Mouse (Mus musculus): ENCODE data around the gene Ccdc60. TPM values are rescaled to one million over a fixed set of nuclear protein-coding genes. Genes with fewer than 3 reads are reported as not detected.

Gene Ccdc60
- polyA plus RNA-seq, 1 experiment, result not detected

GRCm38 (mm10) chr5:116300984-116301383, 12.2 kb upstream of the Ccdc60 start:
- H3K4me3 ChIP-seq (ENCODE audit: insufficient read depth, low read length), result no peak overlapping the region
- no peak overlapping the region for H3K27ac ChIP-seq (ENCODE audit: insufficient read depth, low read depth, low read length)
- no peaks in the 10 kb centered on the region for H3K4me1 ChIP-seq (ENCODE audit: control insufficient read depth, insufficient read depth, low read length)
- no peak for TF ChIP-seq POLR2A (IDR thresholded peaks at IDR 0.05; ENCODE audit: borderline replicate concordance, low read depth, low read length)
- no peak for TF ChIP-seq CTCF (IDR thresholded peaks at IDR 0.05; ENCODE audit: low read depth, low read length)

GRCm38 (mm10) chr5:116293501-116293900, 4.7 kb upstream of the Ccdc60 start:
- TF ChIP-seq POLR2A (IDR thresholded peaks at IDR 0.05; ENCODE audit: borderline replicate concordance, low read depth, low read length), result no peak
- no peak for TF ChIP-seq CTCF (IDR thresholded peaks at IDR 0.05; ENCODE audit: low read depth, low read length)
- Histone ChIP-seq H3K4me3 (ENCODE audit: insufficient read depth, low read length) (no peak overlapping the region), H3K4me1 (ENCODE audit: control insufficient read depth, insufficient read depth, low read length) (no peaks in the 10 kb centered on the region), H3K27ac (ENCODE audit: insufficient read depth, low read depth, low read length) (no peak overlapping the region)

GRCm38 (mm10) chr5:116290584-116290983, 1.8 kb upstream of the Ccdc60 start:
- no peak overlapping the region for H3K27ac ChIP-seq (ENCODE audit: insufficient read depth, low read depth, low read length)
- TF ChIP-seq CTCF (IDR thresholded peaks at IDR 0.05; ENCODE audit: low read depth, low read length), result no peak
- TF ChIP-seq POLR2A (IDR thresholded peaks at IDR 0.05; ENCODE audit: borderline replicate concordance, low read depth, low read length), result no peak
- no peaks in the 10 kb centered on the region for H3K4me1 ChIP-seq (ENCODE audit: control insufficient read depth, insufficient read depth, low read length)
- no peak overlapping the region for H3K4me3 ChIP-seq (ENCODE audit: insufficient read depth, low read length)

- TF ChIP-seq POLR2A (IDR thresholded peaks at IDR 0.05; ENCODE audit: borderline replicate concordance, low read depth, low read length) (no peak), CTCF (IDR thresholded peaks at IDR 0.05; ENCODE audit: low read depth, low read length) (no peak)
- H3K4me3 ChIP-seq (ENCODE audit: insufficient read depth, low read length), result no peak overlapping the region
- no peak overlapping the region for H3K27ac ChIP-seq (ENCODE audit: insufficient read depth, low read depth, low read length)
- no peaks in the 10 kb centered on the region for H3K4me1 ChIP-seq (ENCODE audit: control insufficient read depth, insufficient read depth, low read length)
These were observed 1.1 kb upstream of the Ccdc60 start for GRCm38 (mm10) chr5:116289897-116290296.

- H3K4me1 ChIP-seq (ENCODE audit: control insufficient read depth, insufficient read depth, low read length), result no peaks in the 10 kb centered on the region
- TF ChIP-seq POLR2A (IDR thresholded peaks at IDR 0.05; ENCODE audit: borderline replicate concordance, low read depth, low read length) (no peak), CTCF (IDR thresholded peaks at IDR 0.05; ENCODE audit: low read depth, low read length) (no peak)
- no peak overlapping the region for H3K27ac ChIP-seq (ENCODE audit: insufficient read depth, low read depth, low read length)
- H3K4me3 ChIP-seq (ENCODE audit: insufficient read depth, low read length), result no peak overlapping the region
These were observed 602 bp downstream of the Ccdc60 start for GRCm38 (mm10) chr5:116288183-116288582.

- TF ChIP-seq CTCF (IDR thresholded peaks at IDR 0.05; ENCODE audit: low read depth, low read length), result no peak
- no peak for TF ChIP-seq POLR2A (IDR thresholded peaks at IDR 0.05; ENCODE audit: borderline replicate concordance, low read depth, low read length)
- Histone ChIP-seq H3K27ac (ENCODE audit: insufficient read depth, low read depth, low read length) (no peak overlapping the region), H3K4me3 (ENCODE audit: insufficient read depth, low read length) (no peak overlapping the region), H3K4me1 (ENCODE audit: control insufficient read depth, insufficient read depth, low read length) (no peaks in the 10 kb centered on the region)
These were observed 3.1 kb downstream of the Ccdc60 start for GRCm38 (mm10) chr5:116285532-116286176.

GRCm38 (mm10) chr5:116280518-116280917, 8.3 kb downstream of the Ccdc60 start:
- Histone ChIP-seq H3K27ac (ENCODE audit: insufficient read depth, low read depth, low read length) (no peak overlapping the region), H3K4me3 (ENCODE audit: insufficient read depth, low read length) (no peak overlapping the region), H3K4me1 (ENCODE audit: control insufficient read depth, insufficient read depth, low read length) (no peaks in the 10 kb centered on the region)
- no peak for TF ChIP-seq CTCF (IDR thresholded peaks at IDR 0.05; ENCODE audit: low read depth, low read length)
- no peak for TF ChIP-seq POLR2A (IDR thresholded peaks at IDR 0.05; ENCODE audit: borderline replicate concordance, low read depth, low read length)

GRCm38 (mm10) chr5:116278436-116278918, 10.3 kb downstream of the Ccdc60 start:
- Histone ChIP-seq H3K4me3 (ENCODE audit: insufficient read depth, low read length) (no peak overlapping the region), H3K4me1 (ENCODE audit: control insufficient read depth, insufficient read depth, low read length) (no peaks in the 10 kb centered on the region), H3K27ac (ENCODE audit: insufficient read depth, low read depth, low read length) (no peak overlapping the region)
- TF ChIP-seq POLR2A (IDR thresholded peaks at IDR 0.05; ENCODE audit: borderline replicate concordance, low read depth, low read length) (no peak), CTCF (IDR thresholded peaks at IDR 0.05; ENCODE audit: low read depth, low read length) (no peak)

GRCm38 (mm10) chr5:116277951-116278350, 10.8 kb downstream of the Ccdc60 start:
- H3K4me3 ChIP-seq (ENCODE audit: insufficient read depth, low read length), result no peak overlapping the region
- H3K4me1 ChIP-seq (ENCODE audit: control insufficient read depth, insufficient read depth, low read length), result no peaks in the 10 kb centered on the region
- TF ChIP-seq POLR2A (IDR thresholded peaks at IDR 0.05; ENCODE audit: borderline replicate concordance, low read depth, low read length) (no peak), CTCF (IDR thresholded peaks at IDR 0.05; ENCODE audit: low read depth, low read length) (no peak)
- no peak overlapping the region for H3K27ac ChIP-seq (ENCODE audit: insufficient read depth, low read depth, low read length)

- no peaks in the 10 kb centered on the region for H3K4me1 ChIP-seq (ENCODE audit: control insufficient read depth, insufficient read depth, low read length)
- H3K27ac ChIP-seq (ENCODE audit: insufficient read depth, low read depth, low read length), result no peak overlapping the region
- no peak overlapping the region for H3K4me3 ChIP-seq (ENCODE audit: insufficient read depth, low read length)
- TF ChIP-seq POLR2A (IDR thresholded peaks at IDR 0.05; ENCODE audit: borderline replicate concordance, low read depth, low read length) (no peak), CTCF (IDR thresholded peaks at IDR 0.05; ENCODE audit: low read depth, low read length) (no peak)
These were observed 14.0 kb downstream of the Ccdc60 start for GRCm38 (mm10) chr5:116274818-116275217.
